Mouse (Mus musculus) mouse embryonic stem cell (cell line): ENCODE results near the gene Ppp1r21.

Source experiments
- in situ Hi-C, 2 experiments: fragments of 300-500 bp; cut with MboI; formaldehyde crosslinking; loops; 1 replicate in 1 of 2; 3 replicates in 1 of 2; pipeline ENCODE4 v1.14.3; 2019 to 2020; ENCODE audit warnings: low sequenced_read_pairs in 2 of 2, low pct_unique_long_range_greater_than_20kb in 1 of 2, mixed read lengths in 1 of 2; ENCODE audit not compliant: unreplicated experiment in 1 of 2

The Ppp1r21 gene

GRCm38 (mm10) chr17:88597222-88598055, 67.5 kb downstream of the Ppp1r21 start, which contains the start of gene Ston1:
TSS of gene Ston1 (plus strand) at chr17:88597684.
- in situ Hi-C loops: no loop called here

GRCm38 (mm10) chr17:88598056-88598420, 68.1 kb downstream of the Ppp1r21 start:
- in situ Hi-C loops: no loop called here

DNA sequence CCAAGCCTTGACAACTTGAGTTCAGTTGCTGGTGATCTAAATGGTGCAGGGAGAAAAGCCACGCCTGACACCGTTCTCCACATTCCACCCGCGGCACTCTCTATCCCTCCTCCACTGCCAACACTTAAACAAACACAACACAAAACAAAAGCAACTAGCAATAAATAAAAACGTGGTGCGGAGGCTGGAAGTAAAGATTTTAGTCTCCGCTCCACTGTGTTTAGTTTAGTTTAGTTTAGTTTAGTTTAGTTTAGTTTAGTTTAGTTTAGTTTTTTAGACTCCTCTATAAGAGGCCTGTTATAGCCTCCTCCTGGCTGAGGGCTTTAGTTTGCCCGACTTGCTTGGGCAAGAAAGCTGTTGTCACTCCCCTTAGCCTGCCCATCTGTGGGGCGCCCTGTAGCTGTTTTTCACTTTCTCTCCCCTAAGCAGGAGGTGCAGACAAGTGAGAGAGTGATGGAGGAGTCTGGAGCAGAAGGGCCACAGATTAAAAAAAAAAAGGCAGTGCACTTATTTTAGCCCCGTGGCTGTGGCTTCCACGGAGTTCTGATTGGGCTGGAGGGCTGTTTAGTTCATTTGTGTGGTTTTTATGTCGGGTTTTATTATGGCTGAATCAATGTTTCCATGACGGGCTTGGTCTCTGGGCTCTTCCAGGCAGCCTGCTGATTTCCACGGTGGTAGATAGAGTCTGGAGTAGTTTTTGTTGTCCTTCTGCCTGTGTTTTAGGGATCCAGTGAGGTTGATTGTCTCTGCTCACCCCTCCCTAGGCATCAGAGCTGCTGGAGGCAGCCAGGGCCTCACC, 68.9 kb downstream of the Ppp1r21 start:
- in situ Hi-C loops: no loop called here

DNA sequence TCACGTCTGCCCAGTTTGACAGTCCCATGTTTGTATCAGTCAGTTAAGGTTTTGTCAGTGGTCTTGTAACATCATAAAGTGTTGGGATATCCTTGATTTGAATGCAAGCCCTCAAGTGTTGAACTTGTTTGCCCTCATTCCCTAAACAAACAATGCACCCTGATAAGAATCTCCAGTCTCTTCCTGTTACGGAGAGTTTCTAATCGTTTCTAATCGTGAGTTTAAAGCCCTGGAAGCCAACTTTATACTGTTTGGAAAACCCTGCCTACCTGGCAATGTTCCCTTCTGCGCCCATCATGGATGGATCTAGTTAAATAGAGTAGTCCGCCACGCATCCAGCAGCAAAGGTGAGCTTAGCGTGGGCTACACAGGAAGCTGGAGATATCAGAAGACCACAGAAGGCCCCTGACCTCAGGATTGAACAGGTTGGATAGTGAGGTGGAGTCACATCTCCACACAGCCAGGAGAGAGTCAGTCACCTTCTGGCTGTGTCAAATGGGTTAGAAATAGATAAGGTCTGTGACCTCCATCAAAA, 70.6 kb downstream of the Ppp1r21 start:
- in situ Hi-C loops: no loop called here

DNA sequence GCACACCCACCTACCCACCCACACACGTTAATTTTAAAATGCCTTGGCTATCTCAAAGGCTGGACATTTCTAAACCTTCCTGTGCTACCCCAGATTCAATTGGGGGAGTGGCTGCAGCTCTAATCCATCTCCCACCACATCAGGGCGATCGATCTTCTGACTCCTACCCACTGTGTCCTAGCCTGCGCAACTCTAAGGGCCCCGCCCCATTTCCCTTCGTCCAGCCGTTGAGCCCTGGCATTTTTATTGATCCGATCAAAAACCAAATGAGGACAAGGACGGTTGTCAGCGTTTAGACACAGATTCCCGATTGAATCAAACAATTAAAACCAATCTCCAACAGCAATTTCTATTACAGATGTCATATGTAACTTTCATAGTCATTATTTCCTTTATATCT, 74.0 kb downstream of the Ppp1r21 start:
- in situ Hi-C loops: no loop called here

DNA sequence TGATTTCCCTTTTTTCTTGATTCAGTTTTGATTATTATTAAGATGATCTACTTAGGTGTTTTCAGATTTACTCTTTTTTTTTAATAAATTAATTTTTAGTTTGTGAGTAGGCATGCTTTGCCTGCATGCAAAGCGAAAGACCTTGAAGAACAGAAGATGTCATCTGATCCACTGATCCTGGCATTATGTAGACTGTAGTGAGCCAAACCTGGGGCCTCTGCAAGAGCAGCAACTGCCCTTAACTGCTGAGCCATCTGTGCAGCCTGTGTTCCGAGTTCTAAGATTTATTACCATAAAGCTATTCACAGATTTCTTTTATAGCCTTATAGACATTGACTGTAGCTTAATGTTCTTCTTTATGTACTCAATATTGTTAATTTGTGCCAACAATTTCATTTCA, 76.1 kb downstream of the Ppp1r21 start:
- in situ Hi-C loops: no loop called here

GRCm38 (mm10) chr17:88609361-88609760, 79.4 kb downstream of the Ppp1r21 start:
- in situ Hi-C loops: no loop called here

DNA sequence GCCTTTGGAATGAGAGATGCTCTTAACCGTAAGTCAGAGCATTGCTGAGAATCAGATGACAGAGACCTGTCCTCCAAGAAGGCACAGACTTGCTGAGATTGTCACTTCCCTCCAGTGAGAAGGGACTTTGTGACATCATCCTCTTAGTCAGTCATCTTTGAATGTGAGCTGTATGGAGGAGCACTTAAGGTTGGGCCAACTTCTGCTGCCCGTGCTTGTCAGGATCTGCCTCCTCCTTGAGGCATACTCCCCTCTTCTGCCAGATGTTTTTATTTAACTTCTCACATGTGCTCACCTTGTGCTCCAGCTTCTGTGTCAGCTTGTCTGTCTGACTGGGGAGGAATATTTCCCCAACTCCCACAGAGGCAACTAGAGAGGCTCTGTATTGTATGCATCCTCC, 81.1 kb downstream of the Ppp1r21 start:
- in situ Hi-C loops: no loop called here

DNA sequence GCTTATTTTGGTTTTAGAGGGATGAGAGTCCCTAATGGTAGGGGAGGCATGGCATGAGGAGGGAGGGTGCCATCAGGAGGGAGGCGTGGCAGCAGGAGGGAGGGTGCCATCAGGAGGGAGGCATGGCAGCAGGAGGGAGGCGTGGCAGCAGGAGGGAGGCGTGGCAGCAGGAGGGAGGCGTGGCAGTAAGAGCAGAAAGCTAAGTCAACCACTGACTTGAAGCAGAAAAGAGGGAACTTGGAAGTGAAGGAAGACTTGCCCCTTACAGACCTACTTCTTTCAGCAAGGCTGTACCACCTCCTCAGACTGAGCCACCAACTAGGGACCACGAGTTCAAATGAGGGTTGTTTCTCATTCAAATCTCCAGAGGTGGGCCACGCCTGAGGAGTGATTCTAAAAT, 83.3 kb downstream of the Ppp1r21 start:
- in situ Hi-C loops: no loop called here

DNA sequence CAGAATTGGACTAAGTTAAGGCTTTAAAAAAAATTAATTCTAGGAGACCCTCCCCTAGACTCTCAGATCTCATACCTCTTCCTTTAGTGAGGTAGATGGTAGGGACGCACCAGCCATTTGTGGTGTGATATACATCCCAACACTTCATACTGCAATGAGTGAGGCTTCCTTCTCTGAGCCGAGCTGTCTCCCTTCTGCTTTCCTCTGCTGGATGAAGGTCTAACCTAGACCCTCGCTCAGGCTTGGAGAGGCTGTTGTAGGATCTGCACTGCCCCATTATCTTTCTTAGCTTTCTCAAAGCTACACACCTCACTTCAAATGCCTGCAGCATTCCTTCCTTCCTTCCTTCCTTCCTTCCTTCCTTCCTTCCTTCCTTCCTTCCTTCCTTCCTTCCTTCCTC, 83.8 kb downstream of the Ppp1r21 start:
- in situ Hi-C loops: no loop called here

- in situ Hi-C loops: no loop called here
Observed at GRCm38 (mm10) chr17:88614234-88614633, 84.3 kb downstream of the Ppp1r21 start.

DNA sequence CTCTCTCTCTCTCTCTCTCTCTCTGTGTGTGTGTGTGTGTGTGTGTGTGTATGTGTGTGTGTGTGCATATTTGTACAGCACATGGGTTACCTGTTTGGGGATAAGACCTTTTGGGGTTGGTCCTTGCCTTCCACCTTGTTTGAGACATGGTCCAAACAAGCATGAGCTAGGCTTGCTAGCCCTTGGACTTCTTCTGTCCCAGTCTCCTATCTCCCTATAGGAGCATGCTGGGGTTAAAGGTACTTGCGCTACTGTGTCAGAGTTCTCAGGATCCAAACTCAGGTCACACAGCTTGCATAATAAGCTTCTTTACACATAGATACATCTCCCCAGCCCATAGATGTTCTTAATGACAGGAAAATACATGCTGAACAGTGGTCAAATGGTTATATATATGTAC, 84.8 kb downstream of the Ppp1r21 start:
- in situ Hi-C loops: no loop called here

- in situ Hi-C loops: no loop called here
Observed at GRCm38 (mm10) chr17:88615492-88616155, 85.7 kb downstream of the Ppp1r21 start.

DNA sequence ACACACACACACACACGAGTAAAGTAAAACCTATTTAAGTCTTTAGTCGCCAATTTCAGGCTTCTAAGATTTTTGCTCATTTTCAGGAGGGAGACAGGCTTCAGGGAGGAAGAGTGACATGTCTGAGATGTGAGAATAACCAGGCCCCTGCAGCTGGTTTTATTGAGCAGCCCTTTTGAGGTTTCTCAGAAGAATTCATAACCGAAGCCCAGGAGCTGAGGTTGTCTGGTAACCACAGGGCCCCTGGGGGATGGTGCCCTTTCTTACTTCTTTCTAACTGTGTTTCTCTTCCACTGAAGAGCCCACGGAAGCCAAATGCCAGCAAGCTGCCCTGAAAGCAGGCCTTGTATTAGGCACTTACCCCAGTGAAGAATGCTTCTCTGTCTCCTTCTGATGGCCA, 91.0 kb downstream of the Ppp1r21 start:
- in situ Hi-C loops: no loop called here

- in situ Hi-C loops: no loop called here
Observed at GRCm38 (mm10) chr17:88621374-88621773, 91.5 kb downstream of the Ppp1r21 start.

GRCm38 (mm10) chr17:88622711-88623110, 92.8 kb downstream of the Ppp1r21 start:
- in situ Hi-C loops: no loop called here

DNA sequence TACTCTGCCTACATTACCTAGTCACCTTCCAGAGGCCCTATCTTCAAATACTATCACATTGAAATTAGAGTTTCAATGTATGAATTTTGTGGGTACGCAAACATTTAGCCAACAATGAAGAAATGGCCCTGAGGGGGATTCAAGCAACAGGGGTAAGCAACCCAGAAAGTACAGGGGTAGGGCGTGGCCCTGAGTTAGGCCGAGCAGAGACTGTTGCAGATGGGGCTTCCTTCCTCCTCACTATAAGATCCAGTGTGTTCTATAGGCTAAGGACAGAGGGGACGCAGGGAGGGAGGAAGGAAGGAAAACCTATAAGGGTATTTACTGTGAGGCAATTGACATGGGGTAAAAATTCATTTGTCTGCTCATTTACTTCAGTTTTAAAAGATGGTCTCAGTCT, 94.5 kb downstream of the Ppp1r21 start:
- in situ Hi-C loops: no loop called here

DNA sequence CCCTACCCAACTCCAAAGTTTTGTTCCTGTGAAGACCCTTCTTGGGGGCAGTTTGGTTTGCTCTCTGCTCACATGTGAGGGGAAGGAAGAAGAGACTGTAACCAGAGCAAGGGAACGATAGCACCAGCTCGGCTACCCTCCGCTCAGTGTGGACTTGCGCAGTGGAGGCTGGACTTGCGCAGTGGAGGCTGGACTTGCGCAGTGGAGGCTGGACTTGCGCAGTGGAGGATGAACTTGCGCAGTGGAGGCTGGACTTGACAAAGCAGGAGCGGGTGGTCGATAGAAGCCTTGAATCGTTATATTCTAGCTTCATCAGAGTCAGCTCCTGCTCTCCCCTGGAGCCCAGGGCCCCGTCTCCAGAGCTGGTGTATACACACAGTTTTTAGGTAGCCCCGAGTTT, 95.4 kb downstream of the Ppp1r21 start:
- in situ Hi-C loops: loop anchor here in 1 of 2 experiments (25.0 kb wide), 1 partner anchor 363 kb away; no protein-coding TSS in a partner anchor

GRCm38 (mm10) chr17:88625931-88626330, 96.0 kb downstream of the Ppp1r21 start:
- in situ Hi-C loops: loop anchor here in 1 of 2 experiments (25.0 kb wide), 1 partner anchor 364 kb away; no protein-coding TSS in a partner anchor
